Mouse (Mus musculus) olfactory bulb, adult 2 months (tissue): Measurements from ENCODE around the gene Lancl2. TPM values are rescaled to one million over a fixed set of nuclear protein-coding genes. Genes with fewer than 3 reads are reported as not detected.

Experiments
- H3K27ac ChIP-seq: fragments of 200-500 bp; 2 replicates; pipeline ENCODE4 v1.5.1; 2012; ENCODE audit warnings: low read depth, low read length; ENCODE audit not compliant: insufficient read depth
- H3K4me1 ChIP-seq: fragments of 200-500 bp; 2 replicates; pipeline ENCODE4 v1.6.1; 2012; ENCODE audit warnings: low read length; ENCODE audit not compliant: control insufficient read depth, insufficient read depth
- H3K4me3 ChIP-seq: fragments of 200-500 bp; 2 replicates; pipeline ENCODE4 v1.5.1; 2012; ENCODE audit warnings: mild to moderate bottlenecking, low read depth, low read length, moderate library complexity; ENCODE audit not compliant: insufficient read depth
- CTCF ChIP-seq: fragments of 200-500 bp; IDR thresholded peaks from 2 replicates; pipeline ENCODE4 v1.5.1; 2012; ENCODE audit warnings: low read depth, mild to moderate bottlenecking, low read length, moderate library complexity; ENCODE audit not compliant: insufficient read depth
- POLR2A ChIP-seq: fragments of 200-500 bp; IDR thresholded peaks from 2 replicates; pipeline ENCODE4 v1.6.1; 2012; ENCODE audit warnings: mild to moderate bottlenecking, low read depth, low read length, moderate library complexity; ENCODE audit not compliant: insufficient read depth
- WGBS: fragments of 180-500 bp; shearing (Covaris S2); methylation state at CpG from one replicate; pipeline ENCODE4 v1.1.7; 2018; 5-methylcytosine and 5-hydroxymethylcytosine counted together
- polyA plus RNA-seq: library from polyadenylated mRNA; stranded (reverse); fragments of >200 nt; gene quantifications from 2 replicates; pipeline ENCODE4 v1.2.4, GENCODE M21; 2012; ENCODE audit warnings: low replicate concordance; ENCODE audit not compliant: missing spikeins, insufficient read depth, insufficient read length

Gene Lancl2
- polyA plus RNA-seq, result not detected in 2 replicates

GRCm38 (mm10) chr6:57702376-57702742 lies at the start of gene Lancl2:
Gene Lancl2, plus strand, starts transcription at chr6:57702540.
- Histone ChIP-seq H3K4me3 (peak within 1 kb of the TSS; percentile 91), H3K4me1 (no peaks in the 10 kb centered on the region), H3K27ac (peak within 1 kb of the TSS; percentile 98)
- no peak for TF ChIP-seq POLR2A
- no peak for TF ChIP-seq CTCF
- 0% methylated on average over 10 of the region's 10 CpGs for WGBS

GRCm38 (mm10) chr6:57661295-57661694 lies 41.0 kb upstream of the Lancl2 start:
- H3K4me3 ChIP-seq, result no peak overlapping the region
- WGBS, result 91% methylated on average over 4 of the region's 4 CpGs
- no peaks in the 10 kb centered on the region for H3K4me1 ChIP-seq
- H3K27ac ChIP-seq, result no peak overlapping the region
- TF ChIP-seq POLR2A (no peak), CTCF (no peak)

GRCm38 (mm10) chr6:57684156-57684555 lies 18.2 kb upstream of the Lancl2 start:
- 62% methylated on average over 1 of the region's 1 CpGs for WGBS
- TF ChIP-seq CTCF (no peak), POLR2A (no peak)
- H3K4me1 ChIP-seq, result no peaks in the 10 kb centered on the region
- H3K27ac ChIP-seq, result no peak overlapping the region
- no peak overlapping the region for H3K4me3 ChIP-seq

- Histone ChIP-seq H3K4me3 (peak within 1 kb of the TSS; percentile 93), H3K4me1 (no peaks in the 10 kb centered on the region), H3K27ac (peak within 1 kb of the TSS; percentile 97)
- TF ChIP-seq CTCF (no peak), POLR2A (peak; percentile 77)
- under 1% methylated on average over 51 of the region's 52 CpGs for WGBS
Measured at GRCm38 (mm10) chr6:57691467-57692261, 10.7 kb upstream of the Lancl2 start, which contains the start of gene Pyurf. Gene Pyurf, minus strand, starts transcription at chr6:57692078.

GRCm38 (mm10) chr6:57693116-57693515 lies 9.2 kb upstream of the Lancl2 start:
- Histone ChIP-seq H3K27ac (no peak overlapping the region), H3K4me1 (no peaks in the 10 kb centered on the region), H3K4me3 (no peak overlapping the region)
- 93% methylated on average over 3 of the region's 3 CpGs for WGBS
- TF ChIP-seq CTCF, result no peak
- no peak for TF ChIP-seq POLR2A

- 40% methylated on average over 4 of the region's 4 CpGs for WGBS
- H3K4me3 ChIP-seq, result no peak overlapping the region
Measured at GRCm38 (mm10) chr6:57701686-57702085, 654 bp upstream of the Lancl2 start.

GRCm38 (mm10) chr6:57702743-57703499 lies 581 bp downstream of the Lancl2 start:
- under 1% methylated on average over 59 of the region's 59 CpGs for WGBS
- Histone ChIP-seq H3K4me1 (no peaks in the 10 kb centered on the region), H3K27ac (peak overlapping the region; percentile 98), H3K4me3 (peak overlapping the region; percentile 91)
- peak; percentile 66 for TF ChIP-seq POLR2A
- no peak for TF ChIP-seq CTCF

More at GRCm38 (mm10) chr6:57701686-57702085, 654 bp upstream of the Lancl2 start:
- no peak for TF ChIP-seq CTCF
- TF ChIP-seq POLR2A, result no peak
- Histone ChIP-seq H3K27ac (peak overlapping the region; percentile 77), H3K4me1 (no peaks in the 10 kb centered on the region)

GRCm38 (mm10) chr6:57703703-57704102 lies 1.4 kb downstream of the Lancl2 start:
- Histone ChIP-seq H3K4me3 (peak overlapping the region; percentile 91), H3K4me1 (no peaks in the 10 kb centered on the region), H3K27ac (peak overlapping the region; percentile 73)
- no peak for TF ChIP-seq CTCF
- no peak for TF ChIP-seq POLR2A
- 4% methylated on average over 2 of the region's 2 CpGs for WGBS

GRCm38 (mm10) chr6:57706721-57707120 lies 4.4 kb downstream of the Lancl2 start:
- Histone ChIP-seq H3K4me1 (no peaks in the 10 kb centered on the region), H3K4me3 (no peak overlapping the region), H3K27ac (no peak overlapping the region)
- WGBS, result 82% methylated on average over 1 of the region's 1 CpGs
- no peak for TF ChIP-seq CTCF
